Mouse (Mus musculus) liver, embryonic 14.5 days (tissue): ENCODE measurements at regions not wholly inside any gene's neighbourhood (a gene's known extent, or its start where the extent isn't known, plus 50 kb on each side); places are given as distances from the start of the nearest gene placed in this dataset.

Experiments used
- CTCF ChIP-seq: IDR thresholded peaks from 2 replicates; pipeline ENCODE4 v1.5.1; 2016; ENCODE audit warnings: antibody characterized with exemption, low read depth, control low read depth
- EP300 ChIP-seq: IDR thresholded peaks from 2 replicates; pipeline ENCODE4 v1.6.1; 2016; ENCODE audit warnings: antibody characterized with exemption, low read depth

GRCm38 (mm10) chr17:9937211-9937610 lies 267.7 kb upstream of the Pabpc6 start:
- TF ChIP-seq CTCF = no peak
- TF ChIP-seq EP300 = no peak
